Mouse (Mus musculus) kidney, adult 2 months (tissue): ENCODE measurements around the gene Gjb5.

ENCODE experiments used
- CTCF ChIP-seq: fragments of 200-500 bp; conservative IDR thresholded peaks from 2 replicates; pipeline ENCODE4 v1.5.1; 2011; ENCODE audit warnings: low read depth, mild to moderate bottlenecking, control low read depth, low read length, moderate library complexity, mixed read lengths; ENCODE audit not compliant: insufficient read depth, insufficient read length
- POLR2A ChIP-seq: fragments of 200-500 bp; IDR thresholded peaks from one replicate; pipeline ENCODE4 v1.6.1; 2011; ENCODE audit warnings: low read depth, low read length, control low read depth

DNA sequence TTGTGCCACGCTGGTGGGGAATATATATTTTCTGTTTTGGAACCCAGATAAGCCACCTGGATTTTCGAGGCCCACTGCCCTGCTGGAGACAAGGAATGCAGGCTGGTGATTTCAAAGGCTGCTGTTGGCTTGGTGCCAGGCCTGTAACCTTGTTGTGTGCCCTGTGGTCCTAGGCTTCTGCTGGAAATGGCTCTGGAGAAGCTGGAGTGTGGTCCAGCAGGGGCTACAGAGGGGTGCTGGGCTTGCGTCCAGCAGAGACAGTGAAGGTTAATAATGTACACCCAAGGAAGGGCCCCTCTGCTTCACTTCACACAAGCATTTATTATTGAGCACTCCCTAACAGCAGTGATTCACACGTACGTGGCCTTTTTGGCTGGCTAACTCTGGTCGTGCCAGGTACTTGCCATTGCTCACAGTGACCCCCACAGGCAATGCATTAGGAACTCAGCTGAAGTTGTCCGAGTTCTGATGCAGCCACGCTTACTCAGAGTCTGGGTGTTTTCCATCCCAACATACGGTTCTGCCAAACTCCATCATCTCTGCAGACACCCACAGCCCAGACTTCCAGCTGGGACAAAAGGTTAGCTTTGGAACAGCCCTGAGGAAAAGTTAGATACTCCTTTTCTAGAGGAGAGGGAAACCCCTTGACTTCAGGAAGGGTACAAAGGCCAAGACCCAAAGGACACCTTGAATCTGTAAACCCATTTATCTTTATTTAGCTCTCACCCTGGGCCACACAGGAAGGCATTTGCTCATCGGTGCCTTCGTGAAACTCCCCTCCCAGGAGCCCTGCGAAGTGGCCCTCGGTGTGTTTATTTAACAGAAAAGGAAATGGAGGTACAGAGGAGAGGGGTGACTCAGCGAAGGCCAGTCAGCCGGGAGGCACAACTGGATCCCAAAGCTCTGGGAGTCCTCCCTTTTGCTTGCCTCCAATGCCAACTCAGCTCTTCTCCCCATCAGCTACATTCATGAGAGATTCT is 3.2 kb downstream of the Gjb5 start:
- TF ChIP-seq POLR2A = no peak
- no peak for TF ChIP-seq CTCF
